Mouse (Mus musculus) heart, embryonic 14.5 days (tissue): ENCODE measurements around the gene Umod. TPM values are rescaled to one million over a fixed set of nuclear protein-coding genes. Genes with fewer than 3 reads are reported as not detected.

Experiments used
- ATAC-seq: fragments of 200-750 bp; cut with Nextera tagmentation; 2 replicates; pipeline ENCODE4 v1.8.0; 2017; ENCODE audit warnings: low read depth, moderate TSS enrichment; ENCODE audit not compliant: insufficient number of reproducible peaks, insufficient read depth, low FRiP score
- H3K27ac ChIP-seq, 2 experiments: fragments of 200-500 bp in 1 of 2; fragments of 300-500 bp in 1 of 2; sonication (generic) in 1 of 2; replicated peaks in 1 of 2; 2 replicates each; pipeline ENCODE4 v1.5.1; 2012 to 2014; ENCODE audit warnings: low read depth in 2 of 2, low read length in 2 of 2, control low read depth in 1 of 2, mild to moderate bottlenecking in 1 of 2, mixed read lengths in 1 of 2; ENCODE audit not compliant: control insufficient read depth in 1 of 2, insufficient read depth in 1 of 2
- H3K27me3 ChIP-seq: fragments of 300-500 bp; sonication (generic); 2 replicates; pipeline ENCODE4 v1.6.1; 2014; ENCODE audit warnings: mild to moderate bottlenecking, low read length, control low read depth; ENCODE audit not compliant: control insufficient read depth, insufficient read depth
- H3K36me3 ChIP-seq: fragments of 300-500 bp; sonication (generic); 2 replicates; pipeline ENCODE4 v1.6.1; 2014; ENCODE audit warnings: mild to moderate bottlenecking, control low read depth, low read length, mixed read lengths; ENCODE audit not compliant: control insufficient read depth, insufficient read depth
- H3K4me1 ChIP-seq, 2 experiments: fragments of 200-500 bp in 1 of 2; fragments of 300-500 bp in 1 of 2; sonication (generic) in 1 of 2; 2 replicates each; pipeline ENCODE4 v1.6.1; 2012 to 2014; ENCODE audit warnings: low read length in 2 of 2, control low read depth in 1 of 2, mixed read lengths in 1 of 2; ENCODE audit not compliant: control insufficient read depth in 2 of 2, insufficient read depth in 2 of 2
- H3K4me2 ChIP-seq: fragments of 300-500 bp; sonication (generic); 2 replicates; pipeline ENCODE4 v1.6.1; 2014; ENCODE audit warnings: mild to moderate bottlenecking, low read length
- H3K4me3 ChIP-seq, 2 experiments: fragments of 200-500 bp in 1 of 2; fragments of 300-500 bp in 1 of 2; sonication (generic) in 1 of 2; 2 replicates each; pipeline ENCODE4 v1.5.1; 2012 to 2014; ENCODE audit warnings: low read length in 2 of 2, mild to moderate bottlenecking in 2 of 2, control low read depth in 1 of 2, low read depth in 1 of 2, moderate library complexity in 1 of 2; ENCODE audit not compliant: control insufficient read depth in 1 of 2, insufficient read depth in 1 of 2
- H3K9ac ChIP-seq: fragments of 300-500 bp; sonication (generic); 2 replicates; pipeline ENCODE4 v1.6.1; 2014; ENCODE audit warnings: mild to moderate bottlenecking, low read length
- H3K9me3 ChIP-seq: fragments of 300-500 bp; sonication (generic); 2 replicates; pipeline ENCODE4 v1.6.1; 2016; ENCODE audit warnings: low read length, control low read depth; ENCODE audit not compliant: control insufficient read depth
- WGBS: fragments of 180-500 bp; shearing (Covaris S2); extraction: QIAGEN DNeasy Blood & Tissue Kit; methylation state at CpG from one replicate; pipeline ENCODE4 v1.1.7; 2014; 5-methylcytosine and 5-hydroxymethylcytosine counted together
- polyA plus RNA-seq: library from polyadenylated mRNA; unstranded; fragments of >200 nt; fragmentation: Nextera tagmentation; extraction: Ambion mirVana; gene quantifications from 2 replicates; pipeline ENCODE4 v1.2.1, GENCODE M21; 2014

Umod gene
- polyA plus RNA-seq, 1 experiment from 2014 or later, result not detected

- WGBS, result 72% methylated on average over 4 of the region's 4 CpGs
- Histone ChIP-seq H3K36me3 (no peaks in the 10 kb centered on the region), H3K4me2 (no peak overlapping the region), H3K4me3 (no peak overlapping the region), H3K9me3 (no peaks in the 10 kb centered on the region), H3K9ac (no peak overlapping the region), H3K27me3 (no peaks in the 10 kb centered on the region), H3K27ac (no peak overlapping the region), H3K4me1 (no peaks in the 10 kb centered on the region)
- ATAC-seq, result no peak
These were observed 11.1 kb upstream of the Umod start for GRCm38 (mm10) chr7:119490041-119490780.

- H3K4me2 ChIP-seq, result no peak overlapping the region
- no peaks in the 10 kb centered on the region for H3K9me3 ChIP-seq
- no peak for ATAC-seq
- no peak overlapping the region for H3K27ac ChIP-seq
- no peaks in the 10 kb centered on the region for H3K4me1 ChIP-seq
- no peak overlapping the region for H3K9ac ChIP-seq
- no peaks in the 10 kb centered on the region for H3K27me3 ChIP-seq
- 87% methylated on average over 5 of the region's 5 CpGs for WGBS
- no peak overlapping the region for H3K4me3 ChIP-seq
- H3K36me3 ChIP-seq, result no peaks in the 10 kb centered on the region
These were observed 7.6 kb upstream of the Umod start for GRCm38 (mm10) chr7:119486683-119487082.

GRCm38 (mm10) chr7:119484154-119484553 lies 5.1 kb upstream of the Umod start:
- ATAC-seq, result no peak
- no peaks in the 10 kb centered on the region for H3K4me1 ChIP-seq
- H3K36me3 ChIP-seq, result no peaks in the 10 kb centered on the region
- WGBS, result 73% methylated on average over 4 of the region's 4 CpGs
- no peak overlapping the region for H3K4me2 ChIP-seq
- H3K9ac ChIP-seq, result no peak overlapping the region
- no peaks in the 10 kb centered on the region for H3K27me3 ChIP-seq
- no peak overlapping the region for H3K27ac ChIP-seq
- H3K9me3 ChIP-seq, result no peaks in the 10 kb centered on the region
- no peak overlapping the region for H3K4me3 ChIP-seq

- 64% methylated on average over 33 of the region's 33 CpGs for WGBS
- Histone ChIP-seq H3K9me3 (no peaks in the 10 kb centered on the region), H3K4me2 (no peak overlapping the region), H3K4me3 (no peak overlapping the region), H3K27me3 (no peaks in the 10 kb centered on the region), H3K4me1 (no peaks in the 10 kb centered on the region), H3K36me3 (no peaks in the 10 kb centered on the region), H3K27ac (no peak overlapping the region), H3K9ac (no peak overlapping the region)
- ATAC-seq, result no peak
These were observed 2.3 kb downstream of the Umod start for GRCm38 (mm10) chr7:119476500-119477389.

GRCm38 (mm10) chr7:119459185-119459584 lies 19.9 kb downstream of the Umod start, which contains the start of gene Gp2:
Gene Gp2, minus strand, starts transcription at chr7:119459285.
- Histone ChIP-seq H3K27ac (no peak within 1 kb of the TSS), H3K9ac (no peak within 1 kb of the TSS), H3K4me1 (no peaks in the 10 kb centered on the region), H3K27me3 (no peaks in the 10 kb centered on the region), H3K4me3 (no peak within 1 kb of the TSS), H3K36me3 (no peaks in the 10 kb centered on the region), H3K4me2 (no peak within 1 kb of the TSS), H3K9me3 (no peaks in the 10 kb centered on the region)
- ATAC-seq, result no peak
- 84% methylated on average over 6 of the region's 6 CpGs for WGBS

- no peak for ATAC-seq
- Histone ChIP-seq H3K27me3 (no peaks in the 10 kb centered on the region), H3K36me3 (no peaks in the 10 kb centered on the region), H3K9me3 (no peaks in the 10 kb centered on the region), H3K4me3 (no peak overlapping the region), H3K4me1 (no peaks in the 10 kb centered on the region), H3K27ac (no peak overlapping the region), H3K9ac (no peak overlapping the region), H3K4me2 (no peak overlapping the region)
- WGBS, result 73% methylated on average over 7 of the region's 7 CpGs
These were observed 24.9 kb downstream of the Umod start for GRCm38 (mm10) chr7:119454192-119454591.

GRCm38 (mm10) chr7:119443849-119444248 lies 35.2 kb downstream of the Umod start:
- Histone ChIP-seq H3K9ac (no peak overlapping the region), H3K27me3 (no peaks in the 10 kb centered on the region), H3K4me2 (no peak overlapping the region), H3K36me3 (no peaks in the 10 kb centered on the region), H3K4me1 (no peaks in the 10 kb centered on the region), H3K9me3 (no peaks in the 10 kb centered on the region), H3K4me3 (no peak overlapping the region), H3K27ac (no peak overlapping the region)
- WGBS, result 59% methylated on average over 4 of the region's 4 CpGs
- no peak for ATAC-seq
